Mouse (Mus musculus): ENCODE measurements around the gene Armc2. TPM values are rescaled to one million over a fixed set of nuclear protein-coding genes. Genes with fewer than 3 reads are reported as not detected.
A peak's percentile ranks its signal among the peaks of the same experiment; 100 is the strongest.

Armc2 gene
- polyA plus RNA-seq, 1 experiment from 2014 or later, result 1.4 TPM

DNA sequence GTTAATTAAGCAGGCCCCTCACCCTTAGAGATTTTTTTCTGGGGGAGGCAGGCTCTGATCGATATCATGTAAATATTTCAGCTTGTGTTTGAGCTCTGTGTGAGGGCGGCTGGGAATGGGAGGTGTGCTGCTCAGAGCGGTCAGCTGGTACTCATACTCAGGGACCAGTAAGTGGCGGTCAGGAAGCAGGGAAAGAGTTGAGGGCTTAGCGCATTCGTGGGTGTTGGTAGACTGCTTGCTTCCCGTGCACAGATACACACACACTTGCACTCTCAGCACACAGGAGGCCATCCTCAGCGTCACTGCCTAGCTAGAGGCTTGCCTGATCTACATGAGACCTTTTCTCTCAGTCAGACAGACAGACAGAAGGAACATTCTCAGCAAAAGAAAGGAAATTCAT, 116.8 kb downstream of the Armc2 start:
- peaks cover 38% of the 10 kb centered on the region for H3K36me3 ChIP-seq (ENCODE audit: insufficient read depth, low read length)
- no peak overlapping the region for H3K27ac ChIP-seq (ENCODE audit: low read length)
- H3K4me2 ChIP-seq (replicated peaks; ENCODE audit: low read depth, low read length), result no peak overlapping the region
- no peak for ATAC-seq (ENCODE audit: low FRiP score, low TSS enrichment)
- H3K4me1 ChIP-seq (ENCODE audit: insufficient read depth, low read length), result no peaks in the 10 kb centered on the region
- WGBS, result 82% methylated on average over 8 of the region's 8 CpGs
- H3K4me3 ChIP-seq (ENCODE audit: low read length), result no peak overlapping the region
- H3K9ac ChIP-seq (replicated peaks; ENCODE audit: low read length), result no peak overlapping the region
- no peaks in the 10 kb centered on the region for H3K27me3 ChIP-seq (ENCODE audit: insufficient read depth, low read length)
- H3K9me3 ChIP-seq (ENCODE audit: low read length), result 0 out of 2 replicates have a peak, but pooled peaks cover 2% of the 10 kb centered on the region

DNA sequence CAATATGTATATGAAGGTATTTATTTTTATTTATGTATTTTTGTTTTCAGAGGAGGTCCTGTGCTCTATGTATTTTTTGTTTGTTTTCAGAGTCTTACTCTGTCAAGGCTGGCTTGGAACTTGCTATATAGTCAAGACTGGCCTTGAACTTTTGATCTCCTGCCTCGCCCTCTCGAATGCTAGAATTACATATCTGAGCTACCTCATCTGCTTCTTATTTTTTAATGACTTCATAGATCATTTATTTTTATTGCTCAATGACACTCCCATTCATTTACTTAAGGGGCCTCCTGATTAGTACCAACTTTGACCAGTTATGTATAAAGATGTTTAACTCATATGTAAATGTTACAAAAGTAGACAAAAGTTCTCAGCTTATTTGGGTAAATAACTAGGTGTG, 121.4 kb downstream of the Armc2 start:
- no peak overlapping the region for H3K9ac ChIP-seq (replicated peaks; ENCODE audit: low read length)

DNA sequence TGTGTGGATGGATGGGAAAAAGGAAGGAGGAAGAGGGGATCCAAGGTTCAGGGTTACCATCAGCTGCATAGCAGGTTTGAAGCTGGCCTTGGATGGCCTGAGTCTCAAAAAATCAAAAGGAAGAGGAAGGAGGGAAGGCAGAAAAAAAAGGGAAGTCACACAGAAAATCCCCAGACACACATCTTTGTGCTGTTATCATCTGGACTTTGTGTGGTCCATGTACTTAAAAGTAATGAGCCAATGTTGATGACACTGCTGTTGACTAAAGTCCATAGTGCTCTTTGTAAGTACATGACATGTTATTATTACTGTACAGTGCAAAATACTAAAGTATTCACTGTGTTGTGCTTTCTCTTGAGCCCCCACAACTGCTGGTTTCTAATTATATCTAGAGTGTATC, 121.8 kb downstream of the Armc2 start:
- no peak overlapping the region for H3K4me2 ChIP-seq (replicated peaks; ENCODE audit: low read depth, low read length)
- ATAC-seq (ENCODE audit: low FRiP score, low TSS enrichment), result no peak
- peaks cover 11% of the 10 kb centered on the region for H3K36me3 ChIP-seq (ENCODE audit: insufficient read depth, low read length)
- no peak overlapping the region for H3K4me3 ChIP-seq (ENCODE audit: low read length)
- no peak overlapping the region for H3K27ac ChIP-seq (ENCODE audit: low read length)
- no peaks in the 10 kb centered on the region for H3K4me1 ChIP-seq (ENCODE audit: insufficient read depth, low read length)
- no peak overlapping the region for H3K9ac ChIP-seq (replicated peaks; ENCODE audit: low read length)
- 0 out of 2 replicates have a peak, but pooled peaks cover 2% of the 10 kb centered on the region for H3K9me3 ChIP-seq (ENCODE audit: low read length)
- H3K27me3 ChIP-seq (ENCODE audit: insufficient read depth, low read length), result no peaks in the 10 kb centered on the region

More for the DNA sequence above, 121.4 kb downstream of the Armc2 start:
- Histone ChIP-seq H3K4me1 (ENCODE audit: insufficient read depth, low read length) (no peaks in the 10 kb centered on the region), H3K36me3 (ENCODE audit: insufficient read depth, low read length) (peaks cover 12% of the 10 kb centered on the region), H3K4me2 (replicated peaks; ENCODE audit: low read depth, low read length) (no peak overlapping the region), H3K4me3 (ENCODE audit: low read length) (no peak overlapping the region), H3K27me3 (ENCODE audit: insufficient read depth, low read length) (no peaks in the 10 kb centered on the region), H3K27ac (ENCODE audit: low read length) (no peak overlapping the region), H3K9me3 (ENCODE audit: low read length) (0 out of 2 replicates have a peak, but pooled peaks cover 2% of the 10 kb centered on the region)
- no peak for ATAC-seq (ENCODE audit: low FRiP score, low TSS enrichment)
- WGBS, result 59% methylated on average over 2 of the region's 2 CpGs

DNA sequence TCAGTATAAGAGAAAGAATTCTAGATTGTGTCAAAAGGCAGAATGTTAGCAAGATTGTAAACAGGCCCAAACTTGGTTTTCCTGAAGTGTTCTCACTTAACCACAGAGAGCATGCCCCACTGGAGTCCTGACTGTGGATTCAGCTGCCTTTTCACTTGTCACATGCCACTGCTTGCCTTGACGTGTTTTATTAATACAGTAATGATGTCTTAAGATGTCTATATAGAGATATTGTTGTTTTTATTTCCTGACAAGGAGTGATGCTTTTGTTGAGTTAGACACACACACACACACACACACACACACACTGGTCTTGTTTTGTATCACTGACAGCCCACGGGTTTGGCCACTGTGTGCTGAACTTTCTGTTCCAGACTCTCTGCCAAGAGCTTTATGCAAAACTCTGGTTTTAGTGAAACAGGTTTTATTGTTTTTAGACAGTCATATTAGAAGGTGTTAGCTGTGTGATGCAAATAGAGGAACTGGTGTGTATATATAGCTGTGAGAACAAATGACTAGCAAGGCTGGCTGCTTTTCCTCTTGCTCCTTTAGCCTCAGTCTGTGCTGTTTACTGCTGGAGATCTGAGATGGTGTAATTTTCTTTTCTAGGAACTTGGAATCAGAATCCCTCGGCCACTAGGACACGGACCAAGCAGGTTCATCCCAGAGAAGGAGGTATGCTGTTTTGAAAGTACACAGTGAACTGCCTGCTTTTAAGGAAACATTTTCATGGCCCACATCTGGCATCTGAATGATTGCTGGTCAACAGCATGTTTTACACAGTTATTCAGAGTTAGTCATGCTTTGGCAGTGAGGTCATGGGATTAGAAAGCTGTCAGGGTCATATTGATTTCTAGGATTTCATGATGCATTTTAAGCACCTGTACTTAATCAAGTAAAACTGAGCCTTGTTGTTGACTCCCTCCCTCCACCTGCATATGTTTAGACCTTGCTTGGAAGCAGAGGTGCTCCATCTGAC, 124.5 kb downstream of the Armc2 start:
- H3K27ac ChIP-seq (ENCODE audit: low read length), result no peak overlapping the region
- no peak overlapping the region for H3K4me2 ChIP-seq (replicated peaks; ENCODE audit: low read depth, low read length)
- ATAC-seq (ENCODE audit: low FRiP score, low TSS enrichment), result no peak
- peaks cover 8% of the 10 kb centered on the region for H3K36me3 ChIP-seq (ENCODE audit: insufficient read depth, low read length)
- H3K9me3 ChIP-seq (ENCODE audit: low read length), result 0 out of 2 replicates have a peak, but pooled peaks cover 2% of the 10 kb centered on the region
- H3K27me3 ChIP-seq (ENCODE audit: insufficient read depth, low read length), result no peaks in the 10 kb centered on the region
- H3K9ac ChIP-seq (replicated peaks; ENCODE audit: low read length), result no peak overlapping the region
- 46% methylated on average over 4 of the region's 4 CpGs for WGBS
- H3K4me3 ChIP-seq (ENCODE audit: low read length), result no peak overlapping the region
- H3K4me1 ChIP-seq (ENCODE audit: insufficient read depth, low read length), result peaks cover 4% of the 10 kb centered on the region; the same call in 1 of the 2 replicates

DNA sequence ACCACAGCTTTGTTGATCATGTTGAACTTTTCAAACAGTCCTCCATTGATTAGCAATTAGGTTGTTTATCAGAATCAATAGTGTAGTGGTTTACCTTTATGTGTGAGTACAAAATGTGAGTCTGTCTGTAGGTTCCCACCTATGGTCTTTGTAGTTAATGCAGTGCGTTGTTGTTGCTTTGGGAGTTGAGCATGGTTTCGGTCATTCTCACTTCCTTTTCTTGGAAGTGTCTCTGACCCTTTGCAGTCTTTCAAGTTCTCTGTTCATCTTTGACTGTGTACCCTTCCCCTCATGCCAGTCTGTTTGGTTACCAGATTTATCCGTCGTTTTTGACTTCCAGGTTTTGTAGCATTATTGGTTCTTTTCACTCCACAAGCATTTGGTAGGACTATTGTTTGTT, 126.9 kb downstream of the Armc2 start:
- no peak for ATAC-seq (ENCODE audit: low FRiP score, low TSS enrichment)
- Histone ChIP-seq H3K4me3 (ENCODE audit: low read length) (no peak overlapping the region), H3K9ac (replicated peaks; ENCODE audit: low read length) (no peak overlapping the region), H3K27me3 (ENCODE audit: insufficient read depth, low read length) (no peaks in the 10 kb centered on the region), H3K9me3 (ENCODE audit: low read length) (no peaks in the 10 kb centered on the region), H3K4me1 (ENCODE audit: insufficient read depth, low read length) (peaks cover 15% of the 10 kb centered on the region; the same call in 1 of the 2 replicates), H3K4me2 (replicated peaks; ENCODE audit: low read depth, low read length) (no peak overlapping the region), H3K36me3 (ENCODE audit: insufficient read depth, low read length) (no peaks in the 10 kb centered on the region; the same call in 1 of the 2 replicates), H3K27ac (ENCODE audit: low read length) (no peak overlapping the region)
- WGBS, result 88% methylated on average over 4 of the region's 4 CpGs

DNA sequence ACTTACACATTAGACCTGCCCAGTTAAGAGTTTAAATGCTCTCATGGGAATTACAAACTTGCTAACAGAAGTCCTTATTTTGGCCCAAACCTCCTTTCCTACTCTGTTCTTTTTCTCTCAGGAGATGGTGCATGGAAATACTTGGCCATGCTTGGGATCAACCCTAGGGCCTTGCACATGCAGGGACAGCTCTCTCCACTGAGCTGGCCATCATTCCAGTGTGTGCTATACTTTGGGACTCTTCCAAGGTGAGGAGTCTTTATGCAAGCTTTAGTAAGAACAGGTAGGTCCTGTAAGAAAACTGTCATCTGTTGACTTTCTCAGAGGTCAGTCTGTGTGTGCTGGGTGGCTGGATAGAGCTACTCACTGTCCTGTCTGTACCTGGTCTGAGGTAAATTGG, 127.7 kb downstream of the Armc2 start:
- Histone ChIP-seq H3K36me3 (ENCODE audit: insufficient read depth, low read length) (no peaks in the 10 kb centered on the region), H3K4me3 (ENCODE audit: low read length) (no peak overlapping the region), H3K27ac (ENCODE audit: low read length) (no peak overlapping the region), H3K9ac (replicated peaks; ENCODE audit: low read length) (no peak overlapping the region), H3K4me2 (replicated peaks; ENCODE audit: low read depth, low read length) (no peak overlapping the region), H3K9me3 (ENCODE audit: low read length) (no peaks in the 10 kb centered on the region), H3K27me3 (ENCODE audit: insufficient read depth, low read length) (no peaks in the 10 kb centered on the region), H3K4me1 (ENCODE audit: insufficient read depth, low read length) (peaks cover 15% of the 10 kb centered on the region; the same call in 1 of the 2 replicates)
- no peak for ATAC-seq (ENCODE audit: low FRiP score, low TSS enrichment)

DNA sequence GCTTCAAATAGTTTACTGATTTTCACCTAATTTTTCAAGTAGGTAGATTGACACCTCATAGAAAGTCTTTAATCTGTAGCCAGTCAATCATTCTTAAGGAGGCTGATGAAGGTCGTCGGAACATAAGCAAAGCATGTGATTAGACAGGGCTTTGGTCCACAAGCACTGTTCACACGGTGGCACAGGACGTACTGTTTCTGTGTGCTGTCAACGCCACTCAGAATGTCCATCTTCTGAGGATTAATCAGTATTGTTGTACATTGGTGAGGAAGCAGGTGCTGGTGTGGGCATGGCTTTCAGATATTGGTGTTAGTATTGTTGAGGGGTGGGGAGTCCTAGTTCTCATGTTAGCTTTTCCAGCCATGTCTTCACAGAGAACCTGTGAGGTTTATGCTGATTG, 128.7 kb downstream of the Armc2 start:
- Histone ChIP-seq H3K4me3 (ENCODE audit: low read length) (no peak overlapping the region), H3K9ac (replicated peaks; ENCODE audit: low read length) (no peak overlapping the region), H3K27me3 (ENCODE audit: insufficient read depth, low read length) (no peaks in the 10 kb centered on the region), H3K4me1 (ENCODE audit: insufficient read depth, low read length) (peaks cover 15% of the 10 kb centered on the region; the same call in 1 of the 2 replicates), H3K27ac (ENCODE audit: low read length) (no peak overlapping the region), H3K36me3 (ENCODE audit: insufficient read depth, low read length) (no peaks in the 10 kb centered on the region), H3K9me3 (ENCODE audit: low read length) (no peaks in the 10 kb centered on the region), H3K4me2 (replicated peaks; ENCODE audit: low read depth, low read length) (no peak overlapping the region)
- 71% methylated on average over 5 of the region's 5 CpGs for WGBS
- ATAC-seq (ENCODE audit: low FRiP score, low TSS enrichment), result no peak

DNA sequence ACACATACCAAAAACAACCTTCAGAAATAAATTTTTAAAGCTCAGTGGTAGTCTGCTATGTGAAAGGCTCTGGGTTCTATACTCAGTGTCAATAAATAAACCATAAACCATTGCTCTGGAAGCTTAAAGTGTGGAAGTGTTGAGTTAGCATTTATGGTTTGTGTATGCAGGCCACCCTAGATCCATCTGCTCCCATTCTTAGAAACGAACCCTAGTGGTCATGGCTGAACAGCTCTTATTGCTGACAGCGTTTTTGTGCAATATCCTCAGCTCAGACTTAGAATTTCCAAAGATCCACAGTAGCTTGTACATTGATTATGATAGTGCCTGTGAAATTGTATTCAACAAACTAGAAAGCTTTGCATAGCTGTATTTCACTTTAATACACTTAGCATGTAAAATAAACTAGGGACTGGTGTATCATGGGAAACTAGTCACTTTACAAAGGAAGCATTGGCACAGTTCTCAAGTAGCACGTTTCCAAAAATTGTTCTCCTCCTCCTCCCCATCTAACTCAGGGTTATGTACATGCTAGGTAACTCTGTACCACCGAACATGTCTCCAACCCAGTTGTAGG, 129.8 kb downstream of the Armc2 start:
- H3K4me3 ChIP-seq (ENCODE audit: low read length), result no peak overlapping the region; the same call in 1 of the 2 replicates
- H3K4me1 ChIP-seq (ENCODE audit: insufficient read depth, low read length), result peaks cover 15% of the 10 kb centered on the region

DNA sequence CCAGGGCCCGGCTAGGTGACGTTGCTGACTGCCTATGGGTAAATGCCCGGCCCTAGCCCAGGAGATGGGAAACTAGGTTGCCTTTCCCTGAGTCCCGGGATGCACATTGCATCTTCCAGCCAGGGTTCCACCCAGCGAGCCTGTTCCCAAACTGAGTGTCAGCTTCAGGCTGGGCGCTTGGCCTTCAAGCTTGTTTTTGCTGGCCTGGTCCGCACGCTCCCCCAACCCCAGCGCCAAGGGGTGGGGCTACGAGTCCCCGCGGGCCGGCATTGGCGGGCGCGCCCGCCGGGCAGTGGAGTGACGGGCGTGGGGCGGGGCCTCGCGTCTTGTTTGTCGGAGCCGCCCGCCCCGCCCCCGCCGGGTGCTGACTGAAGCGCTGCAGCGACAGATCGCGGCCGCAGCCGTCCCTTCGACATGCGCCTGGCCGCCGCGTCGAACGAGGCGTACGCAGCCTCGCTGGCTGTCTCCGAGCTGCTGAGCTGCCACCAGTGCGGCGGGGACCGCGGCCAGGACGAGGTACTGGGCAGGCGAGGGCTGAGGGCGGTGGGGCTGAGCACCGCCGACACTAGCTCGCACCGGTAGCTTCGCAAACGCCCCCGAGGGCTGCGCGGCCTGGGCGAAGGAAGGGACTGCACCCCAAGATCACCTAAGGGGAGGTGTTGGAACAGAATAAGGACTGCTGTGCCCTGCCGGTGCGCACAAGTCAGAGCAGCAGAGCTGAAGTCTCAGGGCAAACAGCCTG, 131.0 kb downstream of the Armc2 start:
- peaks cover 15% of the 10 kb centered on the region for H3K4me1 ChIP-seq (ENCODE audit: insufficient read depth, low read length)
- WGBS, result 1% methylated on average over 61 of the region's 65 CpGs
- H3K9ac ChIP-seq (replicated peaks; ENCODE audit: low read length), result peak overlapping the region; percentile 83
- H3K27ac ChIP-seq (ENCODE audit: low read length), result peak overlapping the region; percentile 92
- ATAC-seq (ENCODE audit: low FRiP score, low TSS enrichment), result peak; percentile 98
- H3K4me2 ChIP-seq (replicated peaks; ENCODE audit: low read depth, low read length), result peak overlapping the region; percentile 68
- peak overlapping the region; percentile 72 for H3K4me3 ChIP-seq (ENCODE audit: low read length)
- H3K9me3 ChIP-seq (ENCODE audit: low read length), result no peaks in the 10 kb centered on the region
- H3K36me3 ChIP-seq (ENCODE audit: insufficient read depth, low read length), result no peaks in the 10 kb centered on the region
- H3K27me3 ChIP-seq (ENCODE audit: insufficient read depth, low read length), result no peaks in the 10 kb centered on the region

More for the DNA sequence above, 129.8 kb downstream of the Armc2 start:
- Histone ChIP-seq H3K9me3 (ENCODE audit: low read length) (no peaks in the 10 kb centered on the region), H3K9ac (replicated peaks; ENCODE audit: low read length) (no peak overlapping the region), H3K27me3 (ENCODE audit: insufficient read depth, low read length) (no peaks in the 10 kb centered on the region), H3K4me2 (replicated peaks; ENCODE audit: low read depth, low read length) (peak overlapping the region; percentile 68), H3K27ac (ENCODE audit: low read length) (no peak overlapping the region), H3K36me3 (ENCODE audit: insufficient read depth, low read length) (no peaks in the 10 kb centered on the region)
- ATAC-seq (ENCODE audit: low FRiP score, low TSS enrichment), result no peak
- WGBS, result 27% methylated on average over 4 of the region's 4 CpGs
